Mouse (Mus musculus) midbrain, embryonic 10.5 days (tissue): ENCODE data around the gene Nt5c2. TPM values are rescaled to one million over a fixed set of nuclear protein-coding genes. Genes with fewer than 3 reads are reported as not detected.

Experiments used
- DNase-seq: peaks from one replicate; pipeline ENCODE4 v3.0.0-alpha.2; 2017; ENCODE audit warnings: low spot score
- H3K27ac ChIP-seq: fragments of 300-500 bp; sonication (generic); replicated peaks from 2 replicates; pipeline ENCODE4 v1.5.1; 2016; ENCODE audit warnings: mild to moderate bottlenecking
- H3K27me3 ChIP-seq: fragments of 300-500 bp; sonication (generic); 2 replicates; pipeline ENCODE4 v1.6.1; 2016; ENCODE audit warnings: low read depth, mild to moderate bottlenecking; ENCODE audit not compliant: poor library complexity, severe bottlenecking
- H3K36me3 ChIP-seq: fragments of 300-500 bp; sonication (generic); 2 replicates; pipeline ENCODE4 v1.6.1; 2016; ENCODE audit warnings: mild to moderate bottlenecking, moderate library complexity
- H3K4me1 ChIP-seq: fragments of 300-500 bp; sonication (generic); 2 replicates; pipeline ENCODE4 v1.6.1; 2016
- H3K4me3 ChIP-seq: fragments of 300-500 bp; sonication (generic); 2 replicates; pipeline ENCODE4 v1.5.1; 2016; ENCODE audit warnings: mild to moderate bottlenecking, moderate library complexity
- H3K9me3 ChIP-seq: fragments of 300-500 bp; sonication (generic); replicated peaks from 2 replicates; pipeline ENCODE4 v1.6.1; 2016; ENCODE audit warnings: mild to moderate bottlenecking
- WGBS: fragments of 180-500 bp; shearing (Covaris S2); methylation state at CpG from one replicate; pipeline ENCODE4 v1.1.7; 2016; 5-methylcytosine and 5-hydroxymethylcytosine counted together
- polyA plus RNA-seq: library from polyadenylated mRNA; unstranded; fragments of >200 nt; fragmentation: Nextera tagmentation; extraction: Ambion mirVana; gene quantifications from 2 replicates; pipeline ENCODE4 v1.2.1, GENCODE M21; 2016

The Nt5c2 gene
- polyA plus RNA-seq, 1 experiment from 2014 or later: 64.1 TPM

DNA sequence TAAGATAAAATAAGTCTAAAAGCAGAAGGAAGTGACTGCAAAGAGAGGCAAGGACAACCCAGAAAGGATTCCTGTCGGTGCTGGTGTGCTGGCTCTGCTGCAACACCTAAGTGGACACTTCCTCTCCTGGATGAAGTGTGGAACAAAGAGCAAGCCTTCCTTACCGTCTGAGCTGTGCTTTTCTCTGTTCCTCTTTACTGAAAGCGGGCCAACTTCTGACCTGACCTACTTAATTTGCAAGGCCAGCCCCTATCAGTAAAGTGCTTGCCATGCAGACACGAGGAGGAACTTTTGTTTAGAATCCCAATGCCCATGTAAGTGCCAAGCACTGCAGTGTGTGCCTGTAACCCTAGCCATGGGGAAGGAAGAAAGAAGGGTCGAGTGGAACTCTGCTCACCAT lies 115.6 kb downstream of the Nt5c2 start:
- Histone ChIP-seq H3K27me3 (no peaks in the 10 kb centered on the region), H3K27ac (no peak overlapping the region), H3K4me3 (no peak overlapping the region), H3K4me1 (no peaks in the 10 kb centered on the region), H3K36me3 (peaks cover 38% of the 10 kb centered on the region), H3K9me3 (peaks cover 8% of the 10 kb centered on the region; the same call in 1 of the 2 replicates)
- no peak for DNase-seq
- WGBS: 68% methylated on average over 5 of the region's 5 CpGs

GRCm38 (mm10) chr19:46898222-46898621 lies 116.7 kb downstream of the Nt5c2 start:
- no peak overlapping the region for H3K27ac ChIP-seq
- WGBS: 89% methylated on average over 5 of the region's 5 CpGs
- no peak for DNase-seq
- peaks cover 8% of the 10 kb centered on the region; the same call in 1 of the 2 replicates for H3K9me3 ChIP-seq
- H3K4me1 ChIP-seq: no peaks in the 10 kb centered on the region
- peaks cover 40% of the 10 kb centered on the region for H3K36me3 ChIP-seq
- no peak overlapping the region for H3K4me3 ChIP-seq
- no peaks in the 10 kb centered on the region for H3K27me3 ChIP-seq

DNA sequence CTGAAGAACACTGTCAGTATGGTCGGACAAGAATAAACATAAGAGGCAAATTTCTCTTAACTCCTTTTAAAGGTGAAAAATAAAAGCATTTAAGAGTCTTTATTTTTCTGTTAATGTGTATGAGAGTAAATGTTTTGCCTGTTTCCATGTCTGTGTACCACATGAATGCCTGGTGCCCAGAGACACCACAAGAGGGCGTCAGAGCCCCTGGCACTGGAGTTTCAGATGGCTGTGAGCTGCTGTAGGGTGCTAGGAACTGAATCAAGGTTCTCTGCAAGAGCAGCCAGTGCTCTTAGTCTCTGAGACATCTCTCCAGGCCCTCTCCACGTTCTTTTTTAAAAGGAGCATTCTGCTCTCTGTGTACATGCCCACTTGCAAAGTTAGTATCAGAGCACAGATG lies 117.8 kb downstream of the Nt5c2 start:
- Histone ChIP-seq H3K27ac (no peak overlapping the region), H3K9me3 (peaks cover 8% of the 10 kb centered on the region; the same call in 1 of the 2 replicates), H3K27me3 (no peaks in the 10 kb centered on the region), H3K4me1 (no peaks in the 10 kb centered on the region), H3K4me3 (no peak overlapping the region), H3K36me3 (peaks cover 44% of the 10 kb centered on the region)
- 89% methylated on average over 3 of the region's 3 CpGs for WGBS
- no peak for DNase-seq

DNA sequence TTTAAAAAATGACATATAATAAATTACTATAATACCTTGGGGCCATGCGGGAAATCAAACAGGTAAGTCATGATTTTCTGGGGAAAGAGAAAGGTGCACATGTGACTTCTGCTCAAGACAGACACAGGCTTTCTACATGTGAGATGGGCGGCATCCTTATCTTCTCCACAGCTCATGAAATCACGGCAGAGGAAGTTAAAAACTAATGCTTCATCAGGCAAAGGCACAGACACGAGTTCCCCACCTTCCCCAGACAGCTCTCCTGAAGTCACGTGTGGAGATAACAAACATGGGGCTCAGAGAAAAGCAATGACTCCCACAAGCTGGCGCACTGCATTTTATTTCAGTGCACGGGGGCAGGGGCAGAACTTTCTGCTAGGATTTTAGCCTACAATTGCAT lies 121.5 kb downstream of the Nt5c2 start:
- Histone ChIP-seq H3K27ac (no peak overlapping the region), H3K9me3 (peaks cover 8% of the 10 kb centered on the region; the same call in 1 of the 2 replicates), H3K27me3 (no peaks in the 10 kb centered on the region), H3K4me1 (no peaks in the 10 kb centered on the region), H3K36me3 (peaks cover 75% of the 10 kb centered on the region), H3K4me3 (no peak overlapping the region)
- DNase-seq: no peak
- WGBS: 90% methylated on average over 7 of the region's 7 CpGs

GRCm38 (mm10) chr19:46892856-46893255 lies 122.1 kb downstream of the Nt5c2 start:
- Histone ChIP-seq H3K27me3 (no peaks in the 10 kb centered on the region), H3K4me1 (no peaks in the 10 kb centered on the region), H3K9me3 (peaks cover 8% of the 10 kb centered on the region; the same call in 1 of the 2 replicates), H3K4me3 (no peak overlapping the region), H3K36me3 (peaks cover 75% of the 10 kb centered on the region), H3K27ac (no peak overlapping the region)
- DNase-seq: no peak
- 91% methylated on average over 3 of the region's 3 CpGs for WGBS

DNA sequence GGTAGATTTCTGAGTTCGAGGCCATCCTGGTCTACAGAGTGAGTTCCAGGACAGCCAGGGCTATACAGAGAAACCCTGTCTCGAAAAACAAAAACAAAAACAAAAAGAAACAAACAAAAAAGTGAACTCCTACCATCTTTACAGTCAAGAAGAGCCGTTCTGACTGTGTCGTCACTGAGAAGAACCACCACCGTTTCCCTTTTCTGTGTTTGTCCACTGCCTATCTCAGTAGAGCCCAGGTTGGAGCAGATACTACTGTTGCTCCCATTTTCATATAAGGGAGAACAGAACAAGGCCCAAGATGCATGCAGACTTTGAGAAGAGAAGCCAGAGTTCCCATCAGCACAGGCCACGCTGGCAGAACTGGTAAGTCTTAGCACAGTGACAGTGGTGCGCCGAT lies 124.3 kb downstream of the Nt5c2 start:
- no peaks in the 10 kb centered on the region for H3K9me3 ChIP-seq
- WGBS: 95% methylated on average over 8 of the region's 8 CpGs
- no peak overlapping the region for H3K27ac ChIP-seq
- no peaks in the 10 kb centered on the region for H3K27me3 ChIP-seq
- no peaks in the 10 kb centered on the region for H3K4me1 ChIP-seq
- peaks cover 79% of the 10 kb centered on the region for H3K36me3 ChIP-seq
- DNase-seq: no peak
- no peak overlapping the region for H3K4me3 ChIP-seq

- Histone ChIP-seq H3K27ac (no peak overlapping the region), H3K4me1 (no peaks in the 10 kb centered on the region), H3K27me3 (no peaks in the 10 kb centered on the region), H3K9me3 (no peaks in the 10 kb centered on the region), H3K36me3 (peaks cover 81% of the 10 kb centered on the region), H3K4me3 (no peak overlapping the region)
- no peak for DNase-seq
- 94% methylated on average over 8 of the region's 8 CpGs for WGBS
Observed at GRCm38 (mm10) chr19:46889666-46890065, 125.3 kb downstream of the Nt5c2 start.

- Histone ChIP-seq H3K27me3 (no peaks in the 10 kb centered on the region), H3K36me3 (peaks cover 95% of the 10 kb centered on the region), H3K27ac (no peak overlapping the region), H3K4me1 (no peaks in the 10 kb centered on the region), H3K9me3 (no peaks in the 10 kb centered on the region), H3K4me3 (no peak overlapping the region)
- no peak for DNase-seq
- 90% methylated on average over 14 of the region's 14 CpGs for WGBS
Observed at GRCm38 (mm10) chr19:46887811-46888527, 127.0 kb downstream of the Nt5c2 start.

- Histone ChIP-seq H3K27me3 (no peaks in the 10 kb centered on the region), H3K36me3 (peaks cover 96% of the 10 kb centered on the region), H3K27ac (no peak overlapping the region), H3K4me1 (no peaks in the 10 kb centered on the region), H3K4me3 (no peak overlapping the region), H3K9me3 (no peaks in the 10 kb centered on the region)
- no peak for DNase-seq
- 90% methylated on average over 7 of the region's 7 CpGs for WGBS
Observed at GRCm38 (mm10) chr19:46886826-46887225, 128.1 kb downstream of the Nt5c2 start.

GRCm38 (mm10) chr19:46885365-46885764 lies 129.6 kb downstream of the Nt5c2 start:
- no peaks in the 10 kb centered on the region for H3K27me3 ChIP-seq
- no peak overlapping the region for H3K4me3 ChIP-seq
- no peak overlapping the region for H3K27ac ChIP-seq
- no peak for DNase-seq
- H3K9me3 ChIP-seq: no peaks in the 10 kb centered on the region
- 93% methylated on average over 4 of the region's 4 CpGs for WGBS
- H3K4me1 ChIP-seq: no peaks in the 10 kb centered on the region
- peaks cover 87% of the 10 kb centered on the region for H3K36me3 ChIP-seq

DNA sequence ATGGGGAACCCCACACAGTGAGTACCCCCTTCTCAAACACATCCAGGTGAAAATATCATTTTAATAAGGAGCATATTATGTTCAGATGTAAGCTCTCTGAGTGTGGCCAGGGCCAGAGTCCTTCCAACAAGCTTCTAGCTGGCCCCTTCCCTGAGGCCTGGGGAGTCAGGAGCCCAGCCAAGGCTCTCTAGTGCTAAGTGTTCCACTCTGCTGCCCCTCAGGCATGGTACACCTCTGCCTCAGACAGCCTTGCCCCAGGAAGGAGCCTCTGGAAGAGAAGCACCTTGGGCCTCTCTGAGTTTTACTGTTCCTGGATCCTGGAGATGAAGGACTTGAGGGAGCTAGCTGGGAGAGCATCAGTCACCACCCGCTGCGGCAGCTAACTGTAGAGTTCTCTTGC lies 135.1 kb downstream of the Nt5c2 start:
- no peak overlapping the region for H3K27ac ChIP-seq
- no peaks in the 10 kb centered on the region for H3K4me1 ChIP-seq
- H3K36me3 ChIP-seq: peaks cover 33% of the 10 kb centered on the region
- H3K4me3 ChIP-seq: no peak overlapping the region
- H3K9me3 ChIP-seq: no peaks in the 10 kb centered on the region
- WGBS: 94% methylated on average over 2 of the region's 2 CpGs
- DNase-seq: no peak
- no peaks in the 10 kb centered on the region for H3K27me3 ChIP-seq

GRCm38 (mm10) chr19:46878346-46878745 lies 136.6 kb downstream of the Nt5c2 start:
- Histone ChIP-seq H3K4me3 (no peak overlapping the region), H3K36me3 (peaks cover 17% of the 10 kb centered on the region), H3K27ac (no peak overlapping the region), H3K4me1 (no peaks in the 10 kb centered on the region), H3K9me3 (no peaks in the 10 kb centered on the region), H3K27me3 (no peaks in the 10 kb centered on the region)
- no peak for DNase-seq
- 72% methylated on average over 13 of the region's 13 CpGs for WGBS

GRCm38 (mm10) chr19:46877886-46878285 lies 137.1 kb downstream of the Nt5c2 start:
- WGBS: 93% methylated on average over 13 of the region's 13 CpGs
- Histone ChIP-seq H3K9me3 (no peaks in the 10 kb centered on the region), H3K4me3 (no peak overlapping the region), H3K27ac (no peak overlapping the region), H3K27me3 (no peaks in the 10 kb centered on the region), H3K4me1 (no peaks in the 10 kb centered on the region), H3K36me3 (peaks cover 13% of the 10 kb centered on the region)
- no peak for DNase-seq
